Mouse (Mus musculus) embryo, embryonic 11 days (tissue): ENCODE results near the gene 1110051M20Rik.

Experiments
- DNase-seq: peaks from one replicate; pipeline ENCODE4 v3.0.0-alpha.2; 2015

Gene 1110051M20Rik

DNA sequence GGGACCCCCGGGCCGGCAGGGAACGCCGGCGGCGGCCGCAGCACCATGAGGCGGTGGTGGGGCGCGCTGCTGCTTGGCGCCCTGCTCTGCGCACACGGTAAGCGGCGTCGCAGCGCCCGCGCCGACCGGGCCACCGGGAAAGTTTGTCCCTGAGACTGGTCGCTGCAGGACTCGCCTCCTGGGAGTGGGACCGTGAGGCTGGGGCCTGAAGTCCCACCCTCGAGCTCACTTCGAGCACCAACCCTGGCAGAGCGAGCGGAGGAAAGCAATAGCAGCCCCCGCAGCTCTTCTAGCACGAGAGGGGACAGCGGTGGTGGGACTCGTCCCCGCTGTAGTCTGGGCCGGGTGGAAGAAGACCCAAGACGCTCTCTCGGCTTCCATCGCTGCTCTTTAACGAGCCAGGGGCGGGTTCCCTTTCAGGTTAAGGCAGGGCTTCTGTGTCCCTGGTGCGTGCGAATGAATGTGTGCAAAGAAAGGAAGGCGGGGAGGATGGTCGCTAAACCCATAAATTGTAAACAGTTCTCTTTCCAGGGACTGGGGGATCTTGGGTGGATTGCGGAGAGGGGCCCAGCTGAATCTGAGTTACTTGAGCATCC is 13.2 kb upstream of the 1110051M20Rik start:
- DNase-seq, result peak; percentile 76

DNA sequence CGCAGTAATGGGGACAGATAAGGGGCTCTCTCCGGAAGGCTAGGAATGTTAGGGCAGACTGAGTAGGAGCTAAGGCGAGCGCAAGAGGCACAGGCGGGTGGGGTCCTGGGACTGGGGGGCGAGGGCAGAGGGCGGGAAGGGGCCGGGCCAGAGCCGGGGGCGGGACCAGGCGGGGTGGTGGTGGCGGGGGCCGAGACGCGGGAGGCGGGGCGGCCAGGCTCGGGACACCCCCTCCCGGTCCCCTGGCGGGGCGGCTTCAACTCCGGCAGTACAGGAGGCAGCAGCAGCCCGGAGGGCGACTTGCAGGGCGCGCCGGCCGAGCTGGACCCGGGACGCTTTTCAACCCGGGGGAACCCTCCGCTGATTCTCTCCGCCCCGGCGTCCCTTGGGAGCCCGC is 12.8 kb upstream of the 1110051M20Rik start, which contains the start of gene Lrp4:
Gene Lrp4, plus strand, starts transcription at position 253 of the 397 bp plus-strand sequence.
- peak; percentile 84 for DNase-seq

DNA sequence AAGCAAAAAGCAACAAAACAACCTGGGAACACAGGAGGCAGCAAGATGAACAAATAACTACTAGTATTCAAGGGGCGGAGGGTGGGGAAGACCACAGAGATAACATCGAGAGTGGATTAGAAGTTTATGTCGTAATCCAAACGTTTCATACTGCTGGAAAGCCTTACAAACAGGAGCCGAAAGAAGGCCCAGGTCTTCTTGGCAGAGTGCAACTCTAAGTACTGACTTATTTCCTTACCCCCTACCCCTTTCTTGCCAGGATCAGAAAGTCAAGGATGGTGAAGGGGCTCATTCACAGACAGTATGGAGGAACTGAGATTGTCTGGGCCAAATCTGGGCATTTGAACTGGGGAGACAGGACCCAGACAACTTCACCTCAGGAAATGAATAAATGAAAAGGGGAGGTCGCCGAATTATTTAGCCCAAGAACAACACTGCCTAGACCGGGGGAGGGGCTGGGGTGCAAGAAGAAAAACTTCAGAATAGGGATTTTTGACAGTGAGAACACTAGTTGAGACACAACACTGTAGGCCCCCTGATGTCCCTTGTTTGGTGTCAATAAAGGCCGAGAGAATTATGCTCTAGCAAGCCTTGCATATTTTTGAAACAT is 12.1 kb upstream of the 1110051M20Rik start:
- no peak for DNase-seq

DNA sequence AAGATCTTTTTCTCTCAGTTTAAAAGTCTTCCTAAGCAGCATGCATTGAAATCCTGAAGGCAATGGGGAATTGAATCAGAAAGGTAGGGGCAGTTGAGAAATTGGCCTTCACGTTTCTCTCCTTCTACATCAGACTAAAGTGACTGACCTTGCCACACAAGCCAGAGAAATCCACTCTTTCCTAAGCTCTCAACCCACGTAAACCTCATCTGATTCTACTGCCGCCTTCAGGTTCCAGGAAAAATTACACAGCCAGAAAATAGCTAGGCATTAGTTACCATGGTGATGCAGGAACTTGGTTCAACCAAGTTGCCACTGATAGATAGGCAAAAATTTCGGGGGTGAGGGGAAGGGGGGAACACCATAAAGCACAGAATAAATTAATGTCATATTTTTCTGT is 11.3 kb upstream of the 1110051M20Rik start:
- DNase-seq, result peak; percentile 79

- DNase-seq, result no peak
Measured at GRCm38 (mm10) chr2:91454434-91454833, 9.9 kb upstream of the 1110051M20Rik start.

DNA sequence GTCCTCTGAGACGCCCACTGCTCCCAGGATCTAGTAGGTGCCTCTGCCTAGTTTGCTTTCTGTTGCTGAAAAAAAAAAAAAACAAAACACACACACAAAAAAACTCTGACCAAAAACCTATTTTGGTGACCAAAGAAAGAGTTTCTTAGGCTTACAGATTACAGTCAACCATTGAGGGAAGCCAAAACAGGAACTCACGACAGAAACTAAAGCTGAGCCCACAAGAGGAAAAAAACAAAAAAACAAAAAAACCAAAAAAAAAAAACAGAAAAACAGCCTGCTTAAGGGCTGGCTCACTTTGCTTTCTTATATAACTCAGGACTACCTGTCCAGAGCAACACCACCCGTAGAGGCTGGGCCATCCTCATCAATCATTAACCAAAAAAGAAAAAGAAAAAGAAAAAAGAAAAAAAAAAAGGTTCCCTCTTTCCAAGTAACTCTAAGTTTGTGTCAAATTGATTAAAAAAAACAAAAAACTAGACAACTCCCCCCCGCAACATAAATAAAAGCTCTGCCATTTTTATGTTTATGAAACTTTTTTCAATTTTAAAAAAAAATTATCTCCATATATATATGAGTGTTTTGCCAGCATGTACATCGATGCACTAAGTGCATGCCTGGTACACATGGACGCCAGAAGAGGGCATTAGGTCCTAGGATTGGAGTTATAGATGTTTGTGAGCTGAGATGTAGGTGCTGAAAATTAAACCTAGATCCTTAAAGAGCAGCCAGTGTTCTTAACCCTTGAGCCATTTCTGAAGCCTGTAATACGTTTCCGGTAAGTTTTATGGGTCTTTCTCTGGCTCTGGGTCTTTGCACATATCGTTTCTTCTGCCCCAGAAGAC is 8.9 kb upstream of the 1110051M20Rik start:
- no peak for DNase-seq

DNA sequence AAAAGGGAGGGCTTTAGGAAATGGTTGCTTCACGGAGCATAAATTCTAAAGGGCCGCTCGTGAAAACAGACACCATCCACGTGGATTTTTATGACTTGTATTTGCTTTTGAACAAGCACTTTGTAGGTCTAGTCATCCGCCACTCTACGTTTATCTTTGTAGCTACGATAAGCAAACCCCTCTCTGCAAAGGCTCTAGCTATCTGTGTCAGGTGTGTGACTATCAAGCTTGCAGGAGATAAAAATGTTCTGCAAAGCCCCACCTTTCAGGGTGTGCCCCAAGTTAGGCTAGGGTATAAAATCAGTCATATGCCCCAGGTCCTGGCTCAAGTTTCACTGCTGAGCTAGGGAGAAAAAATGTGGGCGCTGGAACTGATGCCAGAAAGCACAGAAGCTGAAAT is 8.2 kb upstream of the 1110051M20Rik start:
- DNase-seq, result no peak

GRCm38 (mm10) chr2:91450316-91450715 is 5.8 kb upstream of the 1110051M20Rik start:
- no peak for DNase-seq

GRCm38 (mm10) chr2:91449662-91450061 is 5.2 kb upstream of the 1110051M20Rik start:
- DNase-seq, result no peak

- DNase-seq, result no peak
Measured at GRCm38 (mm10) chr2:91442241-91442640, 2.3 kb downstream of the 1110051M20Rik start.

DNA sequence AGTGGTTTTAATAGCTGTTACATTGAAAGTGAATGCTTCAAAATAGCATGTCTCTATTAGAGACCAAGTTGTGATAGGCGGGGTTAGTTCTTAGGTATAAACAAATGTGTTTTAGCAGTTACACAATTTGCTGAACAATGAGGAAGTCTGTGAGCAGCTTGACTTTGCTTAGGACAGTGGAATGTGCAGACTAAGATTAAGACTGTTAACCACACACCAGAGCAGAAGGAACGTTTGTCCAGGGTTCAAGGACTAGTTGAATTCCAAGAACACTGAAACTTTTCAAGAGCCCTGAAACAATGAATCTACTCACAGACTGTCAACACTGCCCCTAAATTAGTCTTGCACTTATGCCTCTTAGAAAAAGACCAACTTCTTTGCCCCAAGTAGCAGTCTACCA is 2.8 kb downstream of the 1110051M20Rik start:
- no peak for DNase-seq

DNA sequence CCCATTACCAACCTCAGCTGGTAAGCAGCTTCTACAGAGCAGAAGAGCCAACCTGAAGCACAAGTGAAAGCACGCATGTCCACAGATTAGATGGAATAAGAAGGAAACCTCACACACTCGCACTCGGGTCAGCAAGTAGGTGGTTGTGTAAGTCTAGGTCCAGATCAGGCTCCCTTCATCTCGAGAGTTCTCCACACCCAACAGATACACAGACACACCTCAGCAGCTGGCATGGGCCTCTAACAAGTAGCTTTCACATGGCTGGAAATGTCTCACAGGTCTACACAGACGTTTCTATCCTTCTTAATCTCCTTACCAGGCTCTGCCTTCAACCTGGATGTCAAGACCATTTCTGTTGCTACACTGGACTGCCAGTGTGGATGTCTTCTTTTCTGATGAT is 3.8 kb downstream of the 1110051M20Rik start:
- no peak for DNase-seq

GRCm38 (mm10) chr2:91439876-91440275 is 4.6 kb downstream of the 1110051M20Rik start:
- DNase-seq, result no peak

DNA sequence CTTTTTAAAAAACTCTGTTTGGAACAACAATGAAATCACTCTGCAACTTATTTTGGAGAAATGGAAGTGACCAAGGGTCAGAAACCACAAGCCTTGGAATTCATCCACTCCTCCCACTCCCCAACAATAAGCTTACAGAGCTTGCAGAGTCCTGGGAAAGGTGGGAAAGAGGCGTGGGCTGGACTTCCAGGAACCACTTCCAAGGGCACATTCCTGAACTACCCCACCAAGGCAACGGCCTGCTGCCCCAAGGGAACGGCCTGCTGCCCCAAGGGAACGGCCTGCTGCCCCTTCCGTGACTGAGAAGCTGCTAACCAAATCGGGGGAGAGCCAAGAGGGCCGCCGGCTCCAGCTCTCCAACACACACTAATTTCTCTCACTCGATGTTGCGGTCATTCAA is 5.2 kb downstream of the 1110051M20Rik start:
- no peak for DNase-seq

DNA sequence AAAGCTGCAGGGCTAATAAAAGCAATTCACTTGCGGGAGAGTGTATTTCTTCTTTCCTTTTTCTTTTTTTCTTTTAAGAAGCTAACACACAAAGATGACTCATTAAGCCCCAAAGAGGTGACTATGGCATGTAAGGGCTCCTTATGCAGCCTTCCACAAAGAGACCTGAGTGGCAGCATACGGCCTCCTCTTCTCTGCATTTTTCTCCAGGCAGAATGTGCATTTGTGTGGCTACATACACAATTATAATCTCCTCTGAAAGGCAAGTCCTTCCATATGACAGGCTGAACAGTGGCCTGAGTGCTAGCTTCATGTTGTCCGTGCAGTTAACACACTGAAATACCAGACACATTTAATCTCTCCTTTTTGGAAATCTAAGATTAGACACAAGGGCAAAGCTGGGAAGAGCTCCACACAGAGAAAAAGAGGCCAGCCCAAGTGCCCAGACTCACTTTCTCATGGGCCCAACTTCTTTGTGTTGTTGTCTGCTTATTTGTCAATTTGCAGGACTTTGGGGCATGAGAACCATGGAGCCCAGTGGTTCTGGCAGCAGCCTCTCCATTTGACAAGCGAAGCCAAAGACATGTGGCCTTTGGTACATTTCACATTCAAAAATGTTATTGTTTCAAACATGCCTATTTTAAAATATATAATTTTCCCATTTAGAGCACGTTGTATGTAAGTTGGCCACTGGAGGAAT is 7.2 kb downstream of the 1110051M20Rik start:
- DNase-seq, result no peak

DNA sequence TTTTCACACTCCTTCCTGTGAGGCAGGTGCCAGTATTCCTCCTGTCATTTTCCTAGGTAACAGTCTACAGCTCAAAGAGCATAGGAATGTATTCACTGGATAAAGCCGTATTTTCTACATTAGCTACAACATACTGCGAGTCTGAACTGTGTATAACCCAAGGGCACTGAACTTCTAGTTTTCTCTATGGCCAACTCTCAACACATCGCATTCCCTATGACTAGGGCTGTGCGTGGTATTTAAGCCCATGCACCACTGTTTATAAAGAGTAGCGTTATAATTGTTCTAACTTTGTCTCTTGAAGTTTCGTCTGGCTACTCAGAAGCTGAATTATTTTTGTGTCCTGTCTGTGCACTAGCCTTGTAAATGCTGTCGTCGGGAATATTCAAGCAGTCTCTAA is 7.8 kb downstream of the 1110051M20Rik start:
- DNase-seq, result no peak

GRCm38 (mm10) chr2:91430600-91430919 is 13.9 kb downstream of the 1110051M20Rik start:
- DNase-seq, result peak; percentile 45

DNA sequence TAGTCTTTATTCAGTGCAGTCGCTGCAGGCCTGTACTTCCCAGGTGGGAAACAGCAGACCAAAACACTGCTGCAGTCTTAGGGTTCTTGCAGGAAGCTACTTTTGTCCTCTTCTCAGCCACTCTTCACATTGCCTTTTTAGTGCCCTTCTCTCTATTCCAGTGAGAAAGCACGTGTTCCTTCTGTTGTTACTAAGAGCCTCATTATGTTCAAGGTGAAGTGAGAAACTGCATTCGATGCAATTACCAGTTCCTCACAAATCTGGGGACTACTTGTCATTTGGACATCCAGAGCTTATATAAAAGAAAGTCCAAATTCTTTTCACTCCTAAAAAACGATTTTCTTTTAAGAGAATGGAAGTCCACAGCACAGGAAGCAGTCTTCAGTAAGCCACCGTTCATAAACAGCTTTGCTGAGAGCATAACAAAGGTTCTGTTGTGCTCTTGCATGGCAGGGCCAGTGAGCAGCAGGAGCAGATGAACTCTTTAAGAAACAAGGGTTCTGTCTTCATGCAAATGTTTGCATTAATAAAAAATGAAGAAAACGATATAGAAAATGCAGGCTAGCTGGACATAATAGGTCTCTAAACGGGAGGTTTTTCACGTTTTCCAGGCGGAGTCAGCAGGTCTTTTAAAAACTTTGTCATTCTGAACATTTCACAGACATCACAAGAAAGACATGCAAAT is 14.4 kb downstream of the 1110051M20Rik start:
- DNase-seq, result peak; percentile 37

- no peak for DNase-seq
Measured at GRCm38 (mm10) chr2:91429146-91429545, 15.4 kb downstream of the 1110051M20Rik start.

GRCm38 (mm10) chr2:91426321-91426720 is 18.2 kb downstream of the 1110051M20Rik start:
- DNase-seq, result no peak

DNA sequence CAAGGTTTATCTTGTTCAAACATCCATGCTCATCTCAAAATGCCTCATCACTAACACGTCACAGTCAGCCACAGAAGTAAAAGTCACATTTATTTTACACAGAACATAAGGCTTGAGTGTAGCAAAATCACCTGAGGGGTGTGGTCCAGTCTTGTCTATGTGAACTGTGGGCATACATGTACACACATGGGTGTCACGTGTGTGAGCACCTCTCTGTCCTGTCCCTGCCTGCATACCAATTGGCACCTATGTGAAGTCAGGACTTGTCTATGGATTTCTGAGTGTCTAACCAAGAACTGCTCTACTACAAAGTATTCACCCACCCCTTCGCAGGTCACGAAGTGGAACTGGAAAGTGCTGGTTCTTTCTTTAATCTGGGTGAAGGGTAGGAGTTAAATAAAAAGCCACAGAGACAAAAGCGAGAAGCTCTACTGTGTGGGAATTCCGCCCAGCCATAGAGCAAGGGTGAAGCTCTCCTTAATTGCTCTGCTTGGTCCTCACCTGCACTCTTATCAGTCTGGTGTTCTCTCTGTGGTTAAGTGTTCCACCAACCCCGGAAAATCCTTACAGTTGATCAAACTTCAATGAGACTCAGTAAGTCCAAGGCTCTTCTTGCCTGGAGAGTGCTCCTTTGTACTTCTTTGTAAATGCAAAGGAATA is 20.3 kb downstream of the 1110051M20Rik start:
- no peak for DNase-seq

GRCm38 (mm10) chr2:91421641-91422040 is 22.9 kb downstream of the 1110051M20Rik start:
- DNase-seq, result no peak
